Mouse (Mus musculus) v-Abl transformed pro-B cells (cell line): Measurements from ENCODE around the gene Kcnh4.

Source experiments
- in situ Hi-C, 2 experiments: fragments of 400-800 bp; cut with MboI; formaldehyde crosslinking; loops; one replicate each; pipeline ENCODE4 v1.15.1; 2025; ENCODE audit not compliant: unreplicated experiment in 2 of 2

Kcnh4 gene

DNA sequence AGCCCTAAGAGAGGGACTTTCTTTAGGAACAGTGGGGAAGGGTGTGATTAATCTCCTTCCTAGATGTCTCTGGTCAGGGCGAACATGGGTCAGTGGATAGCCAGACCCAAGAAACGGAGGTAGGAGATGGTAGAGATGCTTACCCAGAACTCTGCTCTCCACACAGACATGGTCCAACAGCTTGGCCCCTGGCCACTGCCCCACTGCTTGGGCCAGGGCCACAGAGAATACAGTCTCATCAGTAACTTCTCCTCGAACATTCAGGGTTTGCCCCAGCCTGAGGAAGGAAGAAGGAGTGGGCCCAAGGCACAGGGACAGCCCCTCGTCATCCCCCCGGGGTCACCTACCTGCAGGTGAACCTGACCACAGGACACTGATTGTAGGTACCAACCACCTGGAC is 8.1 kb upstream of the Kcnh4 start:
- in situ Hi-C loops = loop anchor here in 1 of 2 experiments (25.0 kb wide), 1 partner anchor 94 kb away; the partner anchor contains the start of genes Stat5a and Stat5b

DNA sequence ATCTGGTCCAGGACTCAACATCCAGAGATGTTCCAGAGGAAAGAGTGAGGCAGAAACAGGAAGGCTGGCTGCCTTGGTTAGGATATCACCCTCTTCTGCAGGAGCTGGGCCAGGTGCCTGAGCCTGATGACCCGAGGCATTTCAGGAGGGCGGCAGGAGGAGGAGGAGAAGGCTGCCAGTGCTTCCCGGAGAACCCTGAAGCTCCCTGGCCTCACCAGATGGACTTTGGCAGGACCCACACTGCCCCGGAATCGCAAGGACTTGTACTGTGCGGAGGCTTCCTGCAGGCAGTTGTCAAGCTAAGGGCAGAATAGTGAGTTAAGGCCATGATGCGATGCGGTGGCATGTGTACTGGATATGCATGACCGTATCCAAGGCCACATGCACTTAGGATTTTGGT is 7.0 kb upstream of the Kcnh4 start:
- in situ Hi-C loops = loop anchor here in 1 of 2 experiments (25.0 kb wide), 1 partner anchor 96 kb away; the partner anchor contains the start of genes Stat5a and Stat5b

DNA sequence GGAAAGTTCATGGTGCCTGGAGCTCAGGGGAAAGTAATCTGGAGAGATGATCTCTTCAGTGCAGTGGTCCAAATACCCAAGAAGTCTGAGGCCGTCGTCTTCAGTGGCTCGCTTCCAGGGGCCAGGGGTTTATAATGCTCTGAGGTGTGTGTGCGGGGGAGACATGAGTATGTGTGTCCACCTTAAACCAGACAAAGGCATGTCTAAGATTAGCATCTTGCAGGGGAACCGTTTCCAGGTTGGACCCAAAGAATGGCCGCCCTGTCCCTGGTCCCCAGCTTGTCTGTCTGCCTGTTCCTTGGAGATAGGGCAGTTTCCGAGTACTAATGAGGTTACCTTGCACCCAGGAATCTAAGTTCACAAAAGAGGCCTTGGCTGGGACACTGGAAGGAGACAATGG is 3.1 kb upstream of the Kcnh4 start, which contains the start of gene Hcrt:
Gene Hcrt (minus strand): TSS at position 101 of the 400 bp plus-strand sequence.
- in situ Hi-C loops = loop anchor here in 1 of 2 experiments (5.0 to 25.0 kb wide), 2 partner anchors 46 to 99 kb away; partner anchors contain the start of genes Stat5a and Stat5b

DNA sequence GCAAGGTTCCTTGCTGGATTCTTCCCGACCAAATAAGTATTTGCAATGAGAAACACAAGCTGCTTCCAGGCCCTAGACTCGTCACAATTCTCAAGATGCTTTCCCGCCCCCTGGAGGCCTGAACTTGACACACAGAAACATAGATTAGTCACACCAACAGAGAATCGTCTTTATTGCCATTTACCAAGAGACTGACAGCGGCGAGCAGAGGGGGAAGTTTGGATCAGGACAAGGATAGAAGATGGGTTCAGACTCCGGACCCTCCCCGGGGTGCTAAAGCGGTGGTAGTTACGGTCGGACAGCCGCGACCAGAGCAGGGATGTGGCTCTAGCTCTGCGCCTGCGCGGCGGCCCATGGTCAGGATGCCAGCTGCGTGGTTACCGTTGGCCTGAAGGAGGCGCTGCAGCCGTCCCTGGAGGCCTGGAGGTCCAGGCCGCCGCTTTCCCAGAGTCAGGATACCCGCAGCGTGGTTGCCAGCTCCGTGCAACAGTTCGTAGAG is 1.9 kb upstream of the Kcnh4 start:
- in situ Hi-C loops = loop anchor here in 1 of 2 experiments (5.0 to 25.0 kb wide), 2 partner anchors 44 to 101 kb away; partner anchors contain the start of genes Stat5a and Stat5b

DNA sequence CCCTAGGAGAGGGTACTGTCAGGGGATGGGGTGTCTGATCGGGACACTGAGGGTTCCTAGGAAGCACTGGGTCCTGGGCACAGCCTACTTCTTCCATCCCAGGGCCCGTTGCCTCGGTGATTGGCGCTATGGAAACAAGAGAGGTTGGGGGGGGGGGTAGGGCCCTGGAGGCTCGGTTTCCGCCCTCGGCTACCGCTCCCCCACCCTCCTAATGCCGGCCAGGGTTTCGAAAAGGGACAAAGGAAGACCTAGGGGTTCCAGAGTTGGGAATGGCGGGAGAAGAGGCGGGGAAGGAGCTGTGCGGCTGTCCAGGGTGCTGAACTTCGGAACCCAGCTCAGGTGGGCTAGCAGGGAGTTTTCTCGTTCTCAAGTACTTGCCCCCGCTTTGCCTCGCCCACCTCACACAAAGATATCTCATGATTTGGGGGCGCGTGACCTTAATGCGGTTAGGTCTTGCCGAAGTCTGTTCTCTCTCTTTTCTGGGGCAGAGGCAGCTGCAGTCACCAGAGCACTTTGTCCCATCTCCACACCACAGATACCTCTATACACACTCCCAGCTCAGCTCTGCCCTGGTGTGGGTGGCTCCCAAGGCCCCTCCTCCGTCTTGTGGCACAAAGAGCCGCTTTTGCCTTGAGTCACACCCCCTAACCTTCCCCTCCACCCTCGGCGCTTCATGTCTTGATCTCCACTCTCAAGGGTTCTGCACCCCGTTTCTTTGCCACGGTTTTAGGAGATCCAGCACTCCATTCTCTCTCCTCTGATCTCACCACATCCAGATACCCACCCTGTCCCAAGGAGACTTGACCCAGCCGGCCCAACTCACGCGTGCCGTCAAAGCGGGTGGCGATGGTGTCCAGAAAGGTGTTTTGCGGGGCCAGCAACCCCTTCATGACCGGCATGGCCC is 783 bp downstream of the Kcnh4 start:
- in situ Hi-C loops = loop anchor here in 1 of 2 experiments (25.0 kb wide), 1 partner anchor 103 kb away; the partner anchor contains the start of genes Stat5a and Stat5b

DNA sequence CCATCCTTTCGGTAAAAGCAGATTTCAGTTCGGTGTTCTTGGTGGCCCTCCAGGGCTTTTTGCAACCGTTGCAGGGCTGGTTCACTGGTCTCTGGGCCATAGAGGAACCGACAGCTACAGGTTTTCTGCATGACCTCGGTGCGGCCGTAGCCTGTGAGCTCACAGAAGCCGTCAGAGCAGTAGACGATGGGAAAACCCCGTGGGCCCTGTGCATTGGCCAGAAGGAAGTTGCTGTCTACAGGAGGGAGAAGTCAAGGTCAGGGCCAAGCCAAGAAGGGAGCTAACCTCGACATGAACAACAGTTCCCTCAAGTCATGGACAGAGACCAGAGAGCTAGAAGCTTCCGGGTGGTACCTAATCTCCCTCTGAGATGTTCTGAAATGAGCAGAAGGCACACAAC is 2.2 kb downstream of the Kcnh4 start:
- in situ Hi-C loops = loop anchor here in 1 of 2 experiments (25.0 kb wide), 1 partner anchor 105 kb away; the partner anchor contains the start of genes Stat5a and Stat5b

DNA sequence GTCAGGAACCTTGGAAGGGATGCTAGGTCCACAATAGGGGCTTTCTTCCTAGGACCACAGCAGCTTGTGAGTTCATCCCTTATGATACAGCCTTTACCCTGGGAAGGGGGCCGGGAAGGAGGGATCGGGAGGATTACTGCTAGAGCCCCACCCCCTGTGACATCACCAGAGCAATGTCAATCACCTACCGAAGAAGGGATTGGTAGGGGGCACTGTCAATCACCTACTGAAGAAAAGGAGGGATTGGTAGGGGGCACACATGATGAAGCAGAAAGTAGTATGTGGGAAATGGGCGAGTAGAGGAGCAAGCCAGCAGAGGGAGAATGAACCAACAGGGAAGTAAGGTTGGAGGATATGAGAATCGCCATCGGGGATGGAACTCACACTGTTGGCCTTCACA is 3.3 kb downstream of the Kcnh4 start:
- in situ Hi-C loops = loop anchor here in 1 of 2 experiments (25.0 kb wide), 1 partner anchor 106 kb away; the partner anchor contains the start of genes Stat5a and Stat5b

DNA sequence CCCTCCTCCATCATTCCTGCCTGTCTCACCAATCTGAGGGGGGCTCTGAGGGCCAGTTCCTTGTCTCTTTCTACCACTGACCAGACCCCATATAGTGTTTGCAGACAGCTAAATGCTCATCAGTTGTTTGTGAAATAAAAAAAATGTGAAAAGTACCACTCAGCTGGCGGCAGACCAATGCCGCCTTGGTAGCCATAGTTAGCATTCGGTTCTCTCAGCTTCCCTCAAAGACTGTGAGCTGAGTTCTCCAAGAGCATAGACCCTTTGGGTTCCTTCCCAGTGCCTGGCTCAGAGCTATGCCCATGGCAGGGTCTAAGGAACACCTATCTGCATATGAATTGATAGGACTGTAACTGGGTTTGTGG is 5.1 kb downstream of the Kcnh4 start:
- in situ Hi-C loops = loop anchor here (5.0 to 25.0 kb wide), 2 partner anchors 37 to 108 kb away; partner anchors contain the start of genes Stat5a (in 1 of the 2) and Stat5b (in 1 of the 2)

DNA sequence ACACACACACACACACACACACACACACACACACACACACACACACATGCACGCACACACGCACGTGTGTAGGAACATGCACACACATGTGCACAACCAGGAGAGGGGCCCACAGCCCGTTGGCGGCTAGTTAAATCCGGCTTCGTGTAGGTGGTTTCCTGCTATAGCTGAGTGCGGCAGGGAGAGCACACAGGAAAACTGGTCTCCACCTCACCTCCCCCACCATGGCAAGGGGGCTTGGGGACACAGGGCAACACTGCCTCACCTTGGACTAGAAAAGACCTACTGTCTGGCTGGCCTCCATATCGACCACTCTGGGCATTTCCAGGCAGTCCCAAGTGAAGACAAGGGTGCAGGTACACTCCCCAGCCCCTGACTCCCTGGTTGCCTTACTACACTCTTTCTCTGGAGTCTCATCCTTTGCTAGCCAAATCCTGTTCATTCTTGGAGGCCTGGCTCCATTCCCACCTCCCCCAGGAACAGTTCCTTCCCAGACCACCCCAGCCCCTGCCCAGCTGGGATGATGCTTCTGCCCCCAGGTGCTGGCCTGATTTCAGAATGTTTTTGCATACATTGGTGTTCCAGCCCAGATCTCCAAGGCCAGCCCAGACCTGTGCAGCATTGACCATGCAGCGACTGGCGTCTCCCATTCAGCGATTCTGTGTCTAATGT is 5.6 kb downstream of the Kcnh4 start:
- in situ Hi-C loops = loop anchor here (5.0 to 25.0 kb wide), 2 partner anchors 37 to 108 kb away; partner anchors contain the start of genes Stat5a (in 1 of the 2) and Stat5b (in 1 of the 2)

DNA sequence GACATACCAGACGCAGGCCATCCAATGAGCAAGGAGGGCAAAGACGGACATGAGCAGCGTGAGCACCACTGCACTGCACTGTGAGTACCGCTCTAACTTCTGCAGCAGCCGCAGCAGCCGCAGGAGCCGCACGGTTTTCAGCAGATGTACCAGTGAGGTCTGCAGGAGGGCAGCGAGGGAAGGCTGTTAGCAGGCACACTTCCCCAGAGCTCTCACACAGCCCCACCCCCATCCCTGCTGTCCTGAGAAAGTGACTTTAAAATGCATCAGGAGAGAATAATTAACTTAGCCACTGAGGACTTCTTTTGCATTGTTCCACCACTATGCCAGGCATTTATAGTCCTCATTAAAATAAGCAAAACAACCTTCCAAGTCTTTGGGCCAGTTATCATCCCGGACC is 7.4 kb downstream of the Kcnh4 start:
- in situ Hi-C loops = loop anchor here (5.0 to 25.0 kb wide), 2 partner anchors 35 to 110 kb away; partner anchors contain the start of genes Stat5a (in 1 of the 2) and Stat5b (in 1 of the 2)

DNA sequence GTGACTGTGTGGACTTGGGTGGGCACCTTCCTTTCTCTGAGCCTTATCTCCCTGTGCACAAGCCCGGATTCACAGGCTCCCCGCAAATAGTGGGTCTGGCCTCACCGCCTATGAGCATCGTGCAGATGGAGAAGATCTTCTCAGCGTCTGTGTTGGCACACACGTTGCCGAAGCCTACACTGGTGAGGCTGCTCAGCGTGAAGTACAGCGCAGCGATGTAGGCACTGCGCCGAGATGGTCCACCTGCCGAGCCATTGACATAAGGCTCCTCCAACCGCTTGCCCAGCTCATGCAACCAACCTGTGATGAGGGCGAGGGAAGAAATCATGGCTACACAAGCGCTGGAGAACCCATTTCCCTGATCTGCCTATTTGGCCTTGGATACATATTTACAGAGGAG is 9.6 kb downstream of the Kcnh4 start:
- in situ Hi-C loops = loop anchor here (5.0 to 25.0 kb wide), 2 partner anchors 33 to 112 kb away; partner anchors contain the start of genes Stat5a (in 1 of the 2) and Stat5b (in 1 of the 2)

DNA sequence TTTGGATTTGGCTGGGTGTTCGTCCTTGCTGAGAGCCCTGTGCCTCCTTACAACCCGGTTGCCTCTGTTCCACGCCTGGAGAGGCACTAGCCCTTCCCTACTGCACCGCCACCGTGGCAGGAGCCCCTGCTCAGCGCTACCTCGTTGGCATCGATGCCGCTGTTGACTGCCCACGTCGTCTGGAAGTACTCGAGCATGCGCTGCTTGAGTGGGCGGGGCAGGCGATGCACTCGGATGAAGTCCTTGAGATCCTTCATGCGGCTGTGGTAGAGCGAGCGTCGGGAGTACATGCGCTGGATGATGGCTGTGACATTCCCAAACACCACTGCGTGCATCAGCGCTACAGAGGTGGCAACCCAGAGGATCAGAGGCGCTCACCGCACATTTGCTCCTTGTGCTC is 10.3 kb downstream of the Kcnh4 start:
- in situ Hi-C loops = no loop called here

DNA sequence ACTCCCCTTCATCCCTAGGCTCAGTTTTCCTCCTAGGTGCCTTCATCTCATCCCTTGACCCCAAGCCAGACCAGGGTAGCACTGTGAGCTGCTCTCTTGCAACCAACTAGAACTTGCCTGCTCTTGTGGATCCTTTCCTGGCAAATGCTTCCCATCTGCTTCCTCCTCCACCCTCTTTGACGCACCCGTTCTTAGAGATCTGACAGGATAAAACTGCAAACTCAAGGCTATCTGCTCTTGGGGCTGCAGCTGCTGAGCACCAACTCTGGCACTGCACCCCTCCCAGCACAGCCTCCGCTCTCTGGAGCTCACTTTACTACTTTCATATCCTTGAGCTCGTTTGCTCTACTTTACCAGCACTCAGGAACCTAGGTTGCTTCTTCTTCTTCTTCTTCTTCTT is 11.1 kb downstream of the Kcnh4 start:
- in situ Hi-C loops = no loop called here

DNA sequence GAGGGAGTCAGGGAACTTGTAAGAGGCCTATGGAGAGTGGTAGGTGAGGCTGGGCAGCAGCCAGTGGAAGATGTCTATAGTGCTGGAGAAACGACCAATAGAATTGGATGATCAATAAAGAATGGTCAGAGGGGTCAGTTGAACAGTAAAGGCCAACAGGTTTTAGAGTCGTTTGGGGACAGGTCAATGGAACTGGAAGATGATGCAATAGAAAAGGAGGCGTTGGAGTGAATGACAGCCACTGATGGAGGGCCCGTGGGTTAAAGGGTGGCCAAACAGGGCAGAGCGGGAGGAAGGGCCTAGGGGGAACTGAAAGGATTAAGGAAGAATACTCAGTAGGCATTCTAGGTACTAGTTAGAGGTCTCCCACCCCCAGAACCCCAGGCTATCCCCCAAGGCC is 12.6 kb downstream of the Kcnh4 start:
- in situ Hi-C loops = no loop called here

DNA sequence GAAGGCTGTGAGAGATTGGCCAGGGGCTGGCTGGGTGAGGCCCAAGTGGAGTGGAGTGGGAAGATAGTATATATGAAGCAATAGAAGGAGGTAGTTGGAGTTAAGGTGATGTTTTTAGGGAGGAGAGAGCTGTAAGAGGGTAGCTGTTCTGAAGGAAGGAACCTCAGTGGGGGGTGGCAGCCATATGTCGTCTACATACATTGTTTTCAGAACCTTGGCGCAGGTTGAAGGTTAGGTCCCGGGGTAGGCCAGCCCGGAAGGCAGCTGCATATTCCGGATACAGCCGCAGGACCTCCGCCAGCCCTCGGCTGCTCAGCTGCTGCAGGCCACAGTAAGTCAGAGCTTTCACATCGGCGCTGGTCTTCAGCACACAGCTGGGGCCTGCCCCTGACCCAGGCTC is 13.2 kb downstream of the Kcnh4 start:
- in situ Hi-C loops = no loop called here

DNA sequence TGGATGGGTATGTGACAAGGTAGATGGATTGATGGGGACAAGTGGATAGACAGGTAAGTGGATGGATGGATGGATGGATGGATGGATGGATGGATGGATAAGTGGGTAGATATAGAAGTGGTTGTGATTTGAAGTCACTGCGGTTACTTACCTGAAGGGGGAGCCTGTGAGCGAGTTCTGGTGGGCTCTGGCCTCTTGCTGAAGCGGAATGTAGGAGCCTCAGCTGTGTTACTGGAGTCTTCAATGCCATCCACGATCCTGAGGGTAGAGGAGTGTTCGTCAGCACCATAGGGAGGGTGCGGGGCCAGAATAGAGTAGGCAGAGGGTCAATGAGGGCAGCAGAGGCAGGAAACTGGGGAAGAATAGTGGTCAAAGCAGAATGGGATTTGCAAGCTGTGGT is 14.7 kb downstream of the Kcnh4 start:
- in situ Hi-C loops = no loop called here

DNA sequence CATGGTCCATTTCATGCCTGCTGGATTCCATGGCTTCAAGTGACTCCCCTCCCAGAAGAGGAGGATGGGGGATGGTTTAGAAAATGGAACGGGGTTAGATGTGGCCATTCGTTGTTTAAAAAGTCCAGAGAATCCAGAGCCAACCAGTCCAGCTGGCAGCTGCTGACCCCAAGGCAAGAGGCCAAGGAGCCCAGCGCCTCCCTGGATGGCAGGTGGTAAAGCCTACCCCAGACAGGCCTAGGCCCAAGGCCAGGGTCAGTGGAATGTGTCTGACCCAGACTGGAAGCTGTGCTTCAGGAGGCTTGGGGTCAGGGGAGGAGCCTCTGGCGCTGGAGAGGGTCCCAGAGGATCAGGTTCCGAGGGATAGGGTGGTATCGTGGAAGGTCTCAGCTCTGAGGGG is 18.4 kb downstream of the Kcnh4 start:
- in situ Hi-C loops = no loop called here

DNA sequence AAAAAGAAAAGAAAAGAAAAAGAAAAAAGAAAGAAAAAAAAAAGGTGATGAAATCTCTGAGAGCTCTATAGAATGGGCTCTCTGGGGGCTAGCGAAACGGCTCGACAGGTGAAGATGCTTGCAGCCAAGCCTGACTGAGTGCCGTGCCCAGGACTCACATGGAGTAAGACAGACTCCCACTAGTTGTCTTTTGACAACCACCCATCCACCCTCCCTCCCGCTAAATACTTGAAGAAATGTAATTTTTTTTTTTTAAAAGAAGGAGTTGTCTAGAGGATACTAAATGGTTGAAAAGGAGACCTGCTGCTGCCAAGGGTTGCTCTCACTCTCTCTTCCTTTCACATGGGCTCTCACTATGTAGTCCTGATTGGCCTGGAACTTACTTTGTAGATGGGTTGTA is 21.0 kb downstream of the Kcnh4 start:
- in situ Hi-C loops = no loop called here

DNA sequence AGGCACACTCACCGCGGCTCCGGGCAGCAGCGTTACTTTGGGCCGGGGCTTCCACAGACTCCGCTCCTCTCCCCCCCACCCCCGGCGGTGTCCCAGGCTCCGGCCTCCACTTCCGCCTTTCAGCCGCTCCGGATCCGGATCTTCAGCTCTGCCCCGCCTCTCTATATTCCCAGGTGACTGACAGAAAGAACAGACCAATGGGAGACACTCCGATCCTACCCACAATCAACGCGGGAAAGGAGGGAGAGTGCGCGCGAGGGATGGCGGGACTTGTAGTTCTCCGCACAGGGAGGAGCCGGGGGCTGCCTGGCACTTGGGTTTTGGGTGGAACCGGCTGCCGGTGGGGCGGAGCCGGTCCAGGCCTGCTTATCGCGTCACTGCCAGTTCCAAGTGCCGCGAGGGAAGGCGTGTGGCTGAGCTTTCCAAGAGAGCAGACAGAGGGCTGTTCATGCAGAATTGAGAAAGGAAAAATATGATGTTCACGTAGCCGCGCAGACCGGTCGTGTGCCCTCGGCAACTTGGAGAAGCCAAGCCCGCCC is 21.6 kb downstream of the Kcnh4 start, which contains the start of gene Rab5c:
Gene Rab5c (minus strand): TSS at position 150 of the 539 bp plus-strand sequence.
- in situ Hi-C loops = no loop called here

DNA sequence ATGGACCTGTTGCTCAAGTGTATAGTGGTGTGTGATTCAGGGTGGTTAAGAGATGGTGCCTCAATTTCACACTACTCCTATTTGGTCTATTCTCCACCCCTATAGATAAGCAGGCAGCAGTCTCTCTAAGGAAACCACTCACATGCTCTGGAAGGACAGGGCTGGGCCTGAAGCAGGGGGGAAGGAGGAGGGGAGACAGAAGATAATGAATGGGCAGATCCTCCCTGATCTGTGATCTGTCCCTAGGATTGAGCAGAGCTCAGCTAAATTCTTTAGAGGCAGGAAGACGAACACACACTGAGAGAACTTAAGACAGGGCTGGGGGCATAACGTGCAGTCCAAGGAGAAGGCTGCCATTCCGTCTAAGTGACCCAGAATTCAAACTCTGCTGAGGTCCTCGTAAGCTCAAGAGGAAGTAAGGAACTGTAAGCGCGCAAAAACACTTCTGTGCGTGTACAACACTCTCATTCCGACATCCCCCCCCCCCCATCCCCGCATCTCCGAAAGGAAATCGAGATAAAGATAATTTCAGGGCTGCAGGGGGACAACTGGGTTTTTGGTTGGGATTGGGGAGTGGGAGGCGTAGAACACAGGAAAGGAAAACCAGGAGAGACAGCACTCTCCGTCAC is 22.5 kb downstream of the Kcnh4 start:
- in situ Hi-C loops = no loop called here
